Mouse (Mus musculus): ENCODE data around the gene Pomgnt2. TPM values are rescaled to one million over a fixed set of nuclear protein-coding genes. Genes with fewer than 3 reads are reported as not detected.
A peak's percentile ranks its signal among the peaks of the same experiment; 100 is the strongest.

Gene Pomgnt2
- total RNA-seq, 2 experiments from 2014 or later = not detected

DNA sequence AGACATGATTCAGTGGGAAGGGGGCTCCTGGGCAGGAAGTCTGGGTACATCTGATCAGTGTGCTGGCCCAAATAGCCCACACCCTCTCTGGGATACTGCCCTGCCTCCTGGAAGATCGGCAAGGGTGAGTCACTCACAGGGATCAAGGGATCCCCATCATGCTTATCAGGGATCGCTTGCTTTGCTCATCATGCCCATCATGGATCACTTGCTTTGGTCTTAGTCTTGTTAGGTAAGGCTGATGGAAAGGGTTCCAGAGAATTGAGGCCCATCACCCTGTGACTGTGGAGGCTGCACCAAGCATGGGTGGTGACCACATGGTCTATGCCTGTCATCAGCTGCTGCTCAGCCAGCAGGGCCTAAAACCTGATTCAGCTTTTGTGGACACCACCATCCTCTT is 21.6 kb downstream of the Pomgnt2 start:
- no peak for ATAC-seq (replicated peaks; ENCODE audit: low FRiP score, poor library complexity, severe bottlenecking)

DNA sequence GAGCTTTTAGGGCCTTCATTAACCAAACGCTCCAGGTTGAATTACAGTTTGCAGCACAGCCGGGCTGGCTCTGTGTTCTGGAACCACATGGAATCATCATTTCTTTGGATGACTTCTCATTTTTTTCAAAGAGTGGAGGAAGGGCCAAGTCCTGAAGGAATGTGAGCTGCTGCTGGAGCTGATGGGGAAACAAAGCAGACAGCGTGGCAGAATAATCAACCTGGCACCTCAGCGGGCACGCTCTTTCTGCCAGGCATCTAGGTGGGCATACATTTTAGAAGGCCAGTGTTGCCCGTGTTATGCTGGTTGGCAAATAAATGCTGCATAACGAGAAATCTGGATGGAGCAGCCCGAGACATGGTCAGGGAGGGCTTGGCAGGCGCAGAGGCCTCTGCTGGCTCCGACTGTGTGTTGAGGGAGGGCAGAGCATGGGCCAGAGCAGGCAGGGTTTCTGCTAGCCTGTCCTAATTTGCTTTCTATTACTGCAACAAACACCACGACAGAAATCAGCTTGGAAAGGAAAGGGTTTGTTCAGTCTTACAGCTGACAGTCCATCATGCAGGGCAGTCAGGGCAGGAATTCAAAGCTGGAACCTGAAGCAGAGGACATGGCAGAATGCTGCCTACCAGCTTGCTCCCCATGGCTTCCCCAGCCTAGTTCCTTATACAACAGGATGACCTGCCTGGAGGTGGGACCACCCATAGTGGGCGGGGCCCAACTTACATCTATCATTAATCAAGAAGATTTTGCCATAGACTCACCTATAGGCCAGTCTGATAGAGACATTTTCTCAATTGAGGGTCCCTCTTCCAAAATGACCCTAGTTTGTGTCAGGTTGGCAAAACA is 22.5 kb downstream of the Pomgnt2 start:
- ATAC-seq (replicated peaks; ENCODE audit: low FRiP score, poor library complexity, severe bottlenecking) = no peak

DNA sequence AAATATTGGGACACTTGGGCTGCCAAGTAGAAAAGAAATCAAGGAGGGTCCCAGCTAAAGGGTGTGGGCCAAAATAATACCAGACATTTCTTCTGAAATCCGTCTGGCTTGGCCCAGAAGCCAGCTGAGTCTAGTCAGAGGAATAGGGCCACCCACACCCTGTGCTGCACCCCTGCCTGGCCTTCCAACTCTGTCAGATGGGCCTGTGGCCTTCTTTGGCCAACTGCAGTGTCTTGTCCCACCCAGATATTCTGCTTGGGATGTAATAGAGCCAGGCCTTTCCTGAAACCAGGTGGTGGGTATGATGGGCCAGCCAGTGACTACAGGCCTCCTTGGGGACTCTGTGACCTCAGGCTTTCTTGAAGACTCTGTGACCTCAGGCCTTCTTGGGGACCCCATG is 23.7 kb downstream of the Pomgnt2 start:
- no peak for ATAC-seq (replicated peaks; ENCODE audit: low FRiP score, poor library complexity, severe bottlenecking)

DNA sequence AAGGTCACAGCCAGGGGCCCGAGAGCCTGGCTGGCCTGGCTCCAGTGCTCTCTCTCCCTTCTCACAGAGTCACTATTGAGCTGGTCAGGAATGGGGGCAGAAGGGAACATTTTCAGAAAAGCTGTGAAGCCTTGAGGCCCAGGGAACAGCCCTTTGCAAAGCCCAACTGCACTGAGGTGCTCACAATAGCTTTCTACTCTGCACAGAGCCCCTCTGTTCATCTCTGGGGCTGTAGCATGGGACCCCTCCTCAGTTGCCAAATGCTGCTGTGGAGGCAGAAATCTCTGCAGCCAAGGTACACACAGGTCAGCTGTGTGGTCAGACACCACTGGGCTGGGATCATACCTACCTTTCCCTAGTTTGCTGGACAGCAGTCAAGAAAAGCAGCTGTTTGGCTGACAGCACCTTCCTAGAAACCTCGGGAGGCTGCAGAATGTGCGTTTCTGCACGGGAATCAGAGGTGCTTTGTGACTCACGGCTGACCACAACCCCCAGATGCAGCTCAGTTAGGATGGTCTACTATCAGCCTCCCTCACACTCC is 27.0 kb downstream of the Pomgnt2 start:
- ATAC-seq (replicated peaks; ENCODE audit: low FRiP score, poor library complexity, severe bottlenecking) = no peak

DNA sequence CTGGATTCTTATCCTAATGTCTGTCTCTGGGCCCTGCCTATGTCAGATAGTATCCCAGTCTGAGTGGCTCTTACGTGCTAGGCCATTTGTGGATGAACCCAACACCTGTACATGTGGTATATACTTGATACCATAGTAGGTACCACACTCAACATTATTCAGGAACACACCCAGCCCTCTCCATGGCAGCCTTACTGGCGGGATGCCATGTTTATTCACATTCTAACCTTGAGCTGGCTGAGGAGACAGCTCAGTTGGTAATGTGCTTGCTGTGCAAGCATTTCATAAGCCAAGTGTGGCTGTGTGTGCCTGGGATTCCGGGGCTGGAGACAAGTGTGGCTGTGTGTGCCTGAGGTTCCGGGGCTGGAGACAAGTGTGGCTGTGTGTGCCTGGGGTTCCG is 28.7 kb downstream of the Pomgnt2 start:
- ATAC-seq (replicated peaks; ENCODE audit: low FRiP score, poor library complexity, severe bottlenecking) = no peak

DNA sequence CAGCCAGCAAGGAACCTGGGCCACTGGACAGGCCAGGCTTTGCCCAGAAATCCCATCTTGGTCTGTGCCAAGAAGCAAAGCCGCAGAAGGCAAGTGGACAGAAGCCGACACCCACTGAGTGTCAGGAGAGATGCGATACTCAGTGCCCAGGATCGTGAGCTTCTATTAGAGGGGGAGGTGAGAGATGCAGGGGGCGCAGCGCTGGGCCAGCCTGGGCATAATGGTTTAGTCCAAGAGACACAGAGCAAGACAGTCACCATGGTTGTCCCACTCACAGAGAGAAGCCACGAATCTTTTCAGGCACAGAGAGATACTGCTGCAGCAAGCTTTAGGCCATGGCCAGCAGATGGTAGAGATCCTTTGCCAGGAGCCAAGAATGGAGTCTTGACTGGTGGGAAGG is 32.0 kb downstream of the Pomgnt2 start:
- ATAC-seq (replicated peaks; ENCODE audit: low FRiP score, poor library complexity, severe bottlenecking) = no peak

DNA sequence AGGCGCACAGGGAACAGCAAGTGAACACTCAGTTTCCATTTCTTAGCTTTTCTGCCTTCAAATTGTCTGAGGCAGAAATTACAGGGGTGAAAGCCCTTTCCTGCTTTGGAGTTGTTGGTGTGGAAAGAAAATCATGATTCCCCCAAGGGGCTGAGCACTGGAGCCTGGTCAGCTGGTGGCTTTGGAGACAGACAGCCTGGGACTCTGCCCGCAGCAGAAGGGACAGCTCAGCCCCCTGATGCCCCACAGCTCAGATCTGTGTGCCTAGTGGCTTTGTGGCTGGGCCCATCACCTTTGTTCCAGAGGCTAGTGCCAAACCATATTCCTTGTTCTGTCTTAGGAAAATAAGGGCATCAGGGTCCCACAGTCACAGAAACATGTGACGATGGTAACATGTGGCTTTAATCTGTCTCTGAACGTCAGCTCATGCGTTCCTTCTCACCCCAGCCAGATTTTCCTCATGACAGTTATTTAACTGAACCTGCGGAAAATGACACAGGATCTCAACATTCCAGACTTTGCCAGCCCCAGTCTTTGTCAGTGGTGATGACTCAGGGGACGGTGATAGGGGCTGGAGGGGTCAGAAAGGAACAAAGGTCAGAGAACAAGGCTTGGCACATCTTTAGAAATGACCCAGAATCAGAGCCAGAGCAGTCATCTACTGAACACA is 36.8 kb downstream of the Pomgnt2 start:
- no peak for ATAC-seq (replicated peaks; ENCODE audit: low FRiP score, poor library complexity, severe bottlenecking)

DNA sequence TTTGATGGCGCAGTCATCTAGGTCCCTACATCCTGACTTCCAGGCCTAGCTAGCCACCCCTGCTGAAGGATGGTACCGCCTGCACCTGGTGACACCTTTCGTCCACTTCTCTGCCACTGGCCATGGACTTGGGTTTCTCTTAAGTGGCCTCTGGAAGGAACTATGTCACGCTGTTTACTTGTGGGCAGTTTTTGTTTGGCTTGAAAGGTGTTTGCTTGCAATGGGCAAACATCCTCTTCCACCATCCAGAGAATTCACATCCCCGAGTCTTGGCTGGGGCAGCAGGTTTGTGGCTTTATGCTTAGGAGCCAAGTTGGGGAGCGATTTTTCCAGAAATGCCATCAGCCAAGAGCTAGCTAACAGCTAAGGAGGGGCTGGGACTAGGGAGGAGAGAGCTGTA is 44.3 kb downstream of the Pomgnt2 start:
- ATAC-seq (replicated peaks; ENCODE audit: low FRiP score, poor library complexity, severe bottlenecking) = no peak

DNA sequence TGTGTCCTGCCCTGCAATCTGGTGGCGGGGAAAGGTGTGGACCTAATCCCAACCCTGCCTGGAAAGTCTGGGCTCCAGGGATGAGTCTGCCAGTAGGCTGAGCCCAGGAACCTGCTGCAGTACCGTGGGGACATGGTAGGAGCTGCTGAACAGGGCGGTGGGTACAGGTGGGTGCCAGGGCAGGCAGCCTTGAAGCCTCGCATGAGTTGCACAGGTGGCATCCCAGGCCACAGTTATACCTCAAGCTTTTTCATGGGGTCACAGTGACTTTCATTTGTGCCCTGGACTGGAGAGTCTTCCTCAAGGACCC is 45.8 kb downstream of the Pomgnt2 start:
- ATAC-seq (replicated peaks; ENCODE audit: low FRiP score, poor library complexity, severe bottlenecking) = 0 out of 2 replicates have a peak, but pooled peaks have one; percentile 39

DNA sequence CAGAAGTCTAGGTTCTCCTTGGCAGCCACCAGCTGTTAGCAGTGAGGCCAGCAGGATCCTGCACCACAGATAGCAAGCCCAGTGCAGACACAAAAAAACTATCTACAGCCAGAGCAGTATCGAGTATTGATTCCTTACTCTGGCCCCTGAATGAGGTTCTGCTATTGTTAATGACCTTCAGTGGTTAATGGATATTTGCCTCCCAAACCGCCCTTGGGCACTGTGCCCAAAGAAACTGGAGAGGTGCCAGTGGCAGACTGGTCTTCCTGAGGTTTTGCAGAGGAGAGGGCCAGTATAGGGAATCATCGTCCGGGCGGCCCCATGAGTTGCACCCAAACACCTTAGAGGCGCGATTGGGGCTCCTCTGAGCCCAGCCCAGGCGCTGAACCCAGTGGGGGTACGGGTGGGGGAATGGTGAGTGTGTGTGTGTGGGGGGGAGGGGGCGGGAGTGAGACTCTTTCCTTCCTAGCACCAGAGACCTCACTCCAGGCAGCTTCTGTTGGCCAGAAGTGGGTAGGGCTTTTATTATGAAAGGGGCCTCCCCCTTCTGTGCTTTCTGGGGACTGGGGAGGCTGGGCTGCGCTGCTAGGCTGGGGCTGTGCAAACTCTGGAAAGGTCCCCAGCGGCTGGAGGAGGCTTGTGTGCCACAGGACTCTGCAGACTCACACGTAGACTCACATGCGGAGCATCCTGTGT is 46.3 kb downstream of the Pomgnt2 start, which contains the start of gene Fam198a:
Gene Fam198a, plus strand, starts transcription at position 571 of the 696 bp plus-strand sequence.
- ATAC-seq (replicated peaks; ENCODE audit: low FRiP score, poor library complexity, severe bottlenecking) = 0 out of 2 replicates have a peak, but pooled peaks have one; percentile 26

DNA sequence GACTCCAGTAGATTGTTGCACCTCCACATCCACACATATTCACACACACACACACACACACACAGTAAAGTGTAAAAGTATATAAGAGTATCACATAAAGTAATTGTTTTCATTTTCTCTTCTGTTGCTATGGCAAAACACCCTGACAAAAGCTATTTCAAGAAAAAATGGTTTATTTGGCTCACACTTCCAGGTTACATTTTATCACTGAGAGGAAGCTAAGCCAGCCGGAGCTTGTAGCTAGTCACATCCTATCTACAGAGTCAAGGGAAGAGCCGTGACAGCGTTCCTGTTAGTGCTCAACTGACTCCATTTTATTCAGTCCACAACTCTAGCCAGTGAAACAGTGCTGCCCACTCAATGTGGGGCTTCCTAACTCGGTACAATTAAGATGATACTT is 48.5 kb downstream of the Pomgnt2 start:
- ATAC-seq (replicated peaks; ENCODE audit: low FRiP score, poor library complexity, severe bottlenecking) = no peak

DNA sequence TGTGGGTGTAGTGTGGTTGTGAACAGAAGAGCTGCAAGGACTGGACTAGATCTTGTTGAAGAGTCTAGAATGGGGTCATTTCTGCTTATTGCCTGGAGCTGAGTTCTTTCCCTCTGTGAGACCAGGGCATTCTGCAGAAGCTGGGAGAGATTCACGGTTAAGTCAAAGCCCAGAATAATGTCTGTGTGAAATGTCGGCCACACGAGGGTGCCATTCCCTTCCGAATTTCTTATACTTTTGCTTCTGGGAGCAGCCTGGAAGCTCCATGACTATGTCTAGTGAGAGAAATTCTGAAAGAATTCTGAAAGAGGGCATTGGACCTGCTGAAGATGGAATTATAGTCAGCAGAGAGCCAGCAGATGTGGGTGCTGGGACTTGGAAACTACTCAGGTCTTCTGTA is 49.1 kb downstream of the Pomgnt2 start:
- no peak for ATAC-seq (replicated peaks; ENCODE audit: low FRiP score, poor library complexity, severe bottlenecking)

DNA sequence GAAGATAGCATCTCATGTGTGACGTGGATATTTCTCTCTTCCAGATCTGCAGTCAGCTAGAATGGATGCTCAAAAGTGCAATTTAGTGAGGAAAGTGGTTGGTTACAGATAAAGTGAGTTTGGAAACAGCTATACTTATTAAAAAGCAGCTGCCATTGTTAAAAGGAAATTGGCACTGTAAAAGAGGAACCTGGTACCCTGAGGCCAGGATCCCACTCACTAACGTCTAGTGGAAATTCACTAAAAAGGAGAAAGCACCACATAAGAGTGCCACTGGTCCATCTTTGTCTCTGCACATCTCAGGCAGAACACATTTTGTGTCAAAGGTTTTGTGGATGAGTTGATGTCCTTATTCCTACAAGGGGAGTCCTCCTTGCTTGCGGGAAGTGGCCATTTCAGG is 53.3 kb downstream of the Pomgnt2 start:
- no peak for ATAC-seq (replicated peaks; ENCODE audit: low FRiP score, poor library complexity, severe bottlenecking)

DNA sequence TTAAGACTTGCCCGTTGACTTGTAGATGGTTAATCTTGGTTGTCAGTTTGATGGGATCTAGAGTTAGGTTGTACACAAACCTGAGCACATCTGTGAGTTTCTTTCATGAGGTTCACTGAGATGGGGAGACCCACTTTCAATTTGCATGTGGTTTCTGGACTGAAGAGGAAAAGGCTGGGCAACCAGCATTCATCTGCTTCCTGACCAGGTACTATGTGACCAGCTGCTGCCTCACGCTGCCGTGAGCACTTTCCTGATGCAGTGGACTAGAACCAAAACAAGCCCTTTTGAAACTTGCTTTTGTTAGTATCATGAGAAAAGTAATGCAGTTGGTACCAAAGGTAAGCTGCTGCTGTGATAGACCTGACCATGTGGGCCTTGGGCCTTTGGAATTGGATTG is 53.9 kb downstream of the Pomgnt2 start:
- no peak for ATAC-seq (replicated peaks; ENCODE audit: low FRiP score, poor library complexity, severe bottlenecking)

DNA sequence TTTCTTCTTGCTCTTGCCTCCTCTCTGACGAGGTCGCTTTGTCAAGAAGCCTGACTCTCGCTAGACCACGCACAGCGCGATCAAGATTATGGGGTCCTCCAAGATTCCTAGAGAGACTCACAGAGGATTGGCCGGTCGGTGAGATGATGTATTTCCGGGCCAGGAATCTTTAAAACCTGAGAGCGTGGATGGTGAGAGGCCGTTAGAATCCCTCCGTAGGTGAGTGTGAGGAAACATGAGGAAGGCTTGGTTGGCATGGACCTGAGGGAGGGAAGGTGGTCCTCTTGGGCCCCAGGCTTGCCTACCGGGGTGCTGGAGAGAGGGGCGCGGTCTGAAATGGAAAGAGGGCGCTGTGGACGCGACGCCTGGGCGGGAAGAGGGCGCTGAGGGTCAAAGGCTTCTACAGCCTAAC is 59.0 kb downstream of the Pomgnt2 start:
- ATAC-seq (replicated peaks; ENCODE audit: low FRiP score, poor library complexity, severe bottlenecking) = peak; percentile 50; the same call in 1 of the 2 replicates

DNA sequence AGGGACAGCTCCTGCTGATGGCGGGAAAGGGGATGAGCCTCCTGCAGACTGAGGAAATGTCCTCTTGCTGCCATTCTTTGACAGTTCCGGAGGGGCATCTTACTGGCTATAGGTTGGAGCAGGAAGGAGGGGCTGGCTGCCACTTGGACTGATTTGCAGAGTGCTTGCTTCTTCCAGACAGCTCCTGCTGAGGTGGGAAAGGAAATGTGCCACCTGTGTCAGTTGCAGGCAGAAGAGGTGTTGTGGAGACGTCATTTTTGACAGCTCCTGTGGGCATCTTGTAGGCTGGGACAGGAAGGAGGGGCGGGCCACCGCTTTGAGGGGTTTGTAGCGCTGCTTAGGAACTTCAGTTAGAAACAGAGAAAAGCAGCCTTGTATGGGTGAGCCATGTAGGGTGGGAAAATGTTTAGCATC is 59.5 kb downstream of the Pomgnt2 start:
- no peak for ATAC-seq (replicated peaks; ENCODE audit: low FRiP score, poor library complexity, severe bottlenecking)

DNA sequence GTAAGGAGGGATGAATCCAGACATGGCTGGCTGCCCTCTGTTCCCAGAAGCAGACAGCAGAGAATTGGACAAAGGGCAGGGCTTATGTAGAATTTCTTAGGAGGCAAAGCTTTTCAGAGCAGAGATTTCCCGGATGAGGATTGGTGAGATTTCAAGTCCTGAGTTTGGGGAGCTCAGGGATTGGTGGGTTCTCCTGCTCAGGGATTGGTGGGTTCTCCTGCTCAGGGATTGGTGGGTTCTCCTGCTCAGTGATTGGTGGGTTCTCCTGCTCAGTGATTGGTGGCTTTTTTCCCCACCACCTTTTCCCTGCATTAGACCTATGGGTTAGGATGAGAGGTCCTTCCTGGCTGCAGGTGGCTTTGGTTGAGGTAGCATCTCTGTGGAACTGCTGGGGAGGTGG is 60.0 kb downstream of the Pomgnt2 start:
- ATAC-seq (replicated peaks; ENCODE audit: low FRiP score, poor library complexity, severe bottlenecking) = no peak

DNA sequence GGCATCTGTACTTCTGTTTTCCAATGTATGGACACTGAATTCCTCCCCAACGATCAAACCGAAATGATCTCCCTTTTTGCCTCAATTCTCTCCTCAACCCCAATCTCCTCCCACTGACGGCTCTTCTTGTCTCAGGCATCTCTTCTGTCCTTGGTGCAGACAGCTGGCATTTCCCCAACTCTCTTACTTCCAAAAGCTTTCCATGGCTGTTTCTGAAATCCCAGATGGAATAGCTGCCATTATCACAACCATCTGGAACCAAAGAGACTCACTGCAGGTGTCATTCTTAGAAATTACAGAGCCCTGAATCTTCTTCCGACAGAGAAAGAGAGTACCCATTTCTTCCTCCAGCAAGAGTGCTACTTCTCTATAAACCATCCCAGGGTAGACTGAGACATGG is 62.1 kb downstream of the Pomgnt2 start:
- no peak for ATAC-seq (replicated peaks; ENCODE audit: low FRiP score, poor library complexity, severe bottlenecking)

All from erythroid progenitor cell, adult 5-6 weeks (primary cell).